Mouse (Mus musculus) CD4-positive, CD25-positive, alpha-beta regulatory T cell, adult 9 weeks (primary cell): Measurements from ENCODE around the gene Nmu. TPM values are rescaled to one million over a fixed set of nuclear protein-coding genes. Genes with fewer than 3 reads are reported as not detected.

Source experiments
- polyA plus RNA-seq: library from polyadenylated mRNA; unstranded; fragments of 100-300 nt; shearing (Covaris generic); gene quantifications from one replicate; pipeline ENCODE4 v1.2.1, GENCODE M21; 2017

Gene Nmu
- polyA plus RNA-seq = not detected

GRCm38 (mm10) chr5:76363453-76364104, at the start of gene Nmu:
Nmu (minus strand) TSS chr5:76363788.

GRCm38 (mm10) chr5:76330953-76331352, 32.6 kb downstream of the Nmu start, which contains the start of gene Pdcl2:
Pdcl2 (minus strand) TSS chr5:76331156.

GRCm38 (mm10) chr5:76304452-76305341, 58.9 kb downstream of the Nmu start, which contains the start of gene Clock:
Clock (minus strand) TSS chr5:76304792.

Other genes starting within 250 kb of the Nmu start
- gene Srd5a3, start 223.5 kb downstream of the Nmu start, polyA plus RNA-seq = 23.1 TPM
- 5.7 TPM for gene Tmem165, start 179.9 kb downstream of the Nmu start, polyA plus RNA-seq
- 17.1 TPM for gene Clock, start 59.0 kb downstream of the Nmu start, polyA plus RNA-seq
- gene Pdcl2, start 32.6 kb downstream of the Nmu start, polyA plus RNA-seq = not detected
- gene Gm7271, start 120.3 kb upstream of the Nmu start, polyA plus RNA-seq = not detected
- 57.4 TPM for gene Exoc1, start 165.5 kb upstream of the Nmu start, polyA plus RNA-seq
- 5.6 TPM for gene Cep135, start 224.9 kb upstream of the Nmu start, polyA plus RNA-seq